Mouse (Mus musculus): ENCODE data around the gene Gpc6.

Gpc6 gene

DNA sequence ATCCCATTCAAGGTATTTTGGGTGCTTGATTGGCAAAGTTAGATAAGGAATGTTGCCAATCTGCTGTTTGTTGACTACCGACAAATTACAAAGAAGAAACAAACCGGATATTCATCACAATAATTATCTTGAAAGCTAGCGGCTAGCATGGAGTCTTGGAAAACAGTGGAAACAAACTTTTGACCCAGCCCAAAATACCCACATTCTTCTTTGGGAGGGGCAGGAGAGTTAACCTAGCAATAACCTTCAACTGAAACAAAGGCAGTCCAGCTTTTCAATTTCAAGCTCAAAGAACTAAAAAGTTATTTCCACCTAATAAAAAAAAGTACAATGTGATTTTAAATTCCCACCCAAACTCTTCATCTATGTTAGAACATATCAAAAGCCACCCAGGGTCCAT is 927.2 kb downstream of the Gpc6 start:
- no peak for DNase-seq (ENCODE audit: low read depth, low spot score)

DNA sequence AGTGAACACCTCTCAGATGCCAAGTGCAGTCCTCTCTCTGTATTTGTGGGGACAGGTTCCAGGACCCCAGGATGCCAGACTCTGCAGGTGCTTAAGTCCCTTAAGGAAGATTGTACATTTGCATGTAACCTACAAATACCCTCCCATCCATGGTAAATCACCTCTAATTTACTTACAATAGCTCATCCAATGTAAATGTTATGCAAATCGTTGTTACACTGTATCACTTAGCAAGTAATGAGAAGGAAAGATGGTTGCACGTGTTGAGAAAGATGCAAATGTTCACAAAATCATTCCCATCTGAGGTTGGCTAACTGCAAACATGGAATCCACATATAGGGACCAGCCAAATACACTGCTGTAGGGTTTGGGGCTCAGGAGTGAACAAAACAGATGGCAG is 927.7 kb downstream of the Gpc6 start:
- DNase-seq (ENCODE audit: low read depth, low spot score): no peak

DNA sequence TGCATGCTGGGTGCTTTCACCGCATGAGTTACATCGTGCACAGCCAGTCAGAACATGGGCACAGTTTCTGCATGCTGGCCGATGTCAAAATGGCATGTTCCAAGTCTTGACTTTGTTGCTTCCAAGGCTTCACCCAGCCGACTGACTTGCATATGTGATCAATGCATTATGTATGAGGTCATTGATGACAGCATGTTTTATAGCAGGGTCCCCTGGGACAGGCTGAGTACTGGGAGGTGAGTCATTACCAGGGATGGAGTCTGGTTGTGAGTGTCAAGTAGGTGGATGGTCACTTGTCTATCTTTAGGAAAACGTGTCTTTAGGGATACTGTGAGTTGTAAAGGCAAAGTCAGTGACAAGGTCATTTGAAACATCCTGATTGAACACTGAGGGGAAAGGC is 929.4 kb downstream of the Gpc6 start:
- DNase-seq (ENCODE audit: low read depth, low spot score): peak; percentile 14

DNA sequence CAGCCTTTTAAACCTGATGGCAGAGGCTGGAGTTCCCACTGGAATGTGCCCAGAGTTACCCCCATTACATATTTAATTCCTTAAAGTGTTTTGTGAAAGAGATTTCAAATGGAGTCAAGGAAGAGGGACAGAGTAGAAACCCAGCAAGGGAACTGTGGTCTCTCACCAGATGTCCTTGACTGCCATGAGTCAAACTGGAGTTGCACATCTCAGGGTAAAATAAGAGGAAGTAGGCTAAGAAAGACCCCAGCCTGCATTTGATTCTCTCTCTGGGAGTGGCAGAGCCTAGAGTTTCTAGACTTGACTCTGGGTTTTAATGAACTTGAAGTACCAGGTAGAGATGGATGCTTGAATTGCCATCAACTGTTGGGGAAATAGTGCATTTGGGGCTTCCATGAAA is 946.2 kb downstream of the Gpc6 start:
- no peak for DNase-seq (ENCODE audit: low read depth, low spot score)

DNA sequence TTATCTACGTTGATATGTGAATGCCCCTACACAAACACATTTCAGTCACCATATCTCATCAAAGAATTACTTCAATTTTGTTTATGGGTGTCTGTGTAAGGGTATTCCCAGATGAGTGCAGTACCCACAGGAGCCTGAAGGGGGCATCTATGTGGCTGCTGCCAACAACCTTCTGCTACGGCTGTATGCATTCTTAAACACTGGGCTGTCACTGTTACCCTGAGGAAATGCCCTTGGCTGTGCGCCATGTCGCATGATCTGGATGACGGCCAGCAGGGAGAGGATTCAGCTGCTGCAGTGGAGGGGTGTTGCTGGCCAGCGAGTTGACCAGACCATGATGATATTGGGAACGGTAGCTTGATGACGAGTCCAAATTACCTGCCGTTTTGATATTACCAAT is 954.2 kb downstream of the Gpc6 start:
- no peak for DNase-seq (ENCODE audit: low read depth, low spot score)

DNA sequence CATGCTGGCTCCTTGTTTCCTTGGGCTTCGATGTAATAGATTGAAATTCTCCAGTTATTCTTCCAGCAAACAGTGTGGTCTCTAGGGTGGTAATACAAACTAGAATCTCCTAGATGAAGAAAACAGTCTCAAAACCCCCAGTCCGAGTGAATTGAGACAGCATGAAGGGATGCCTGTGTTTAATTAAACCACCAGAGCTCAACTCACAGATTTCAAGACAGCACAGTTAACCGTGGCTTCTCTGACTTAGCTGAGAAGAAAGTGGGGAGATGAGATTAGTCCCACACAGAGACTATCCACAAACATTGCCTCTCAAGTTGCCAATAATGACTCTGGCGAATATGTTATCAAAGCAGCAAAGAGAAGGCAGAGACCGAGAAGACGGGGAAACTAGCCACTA is 956.0 kb downstream of the Gpc6 start:
- DNase-seq (ENCODE audit: low read depth, low spot score): no peak

DNA sequence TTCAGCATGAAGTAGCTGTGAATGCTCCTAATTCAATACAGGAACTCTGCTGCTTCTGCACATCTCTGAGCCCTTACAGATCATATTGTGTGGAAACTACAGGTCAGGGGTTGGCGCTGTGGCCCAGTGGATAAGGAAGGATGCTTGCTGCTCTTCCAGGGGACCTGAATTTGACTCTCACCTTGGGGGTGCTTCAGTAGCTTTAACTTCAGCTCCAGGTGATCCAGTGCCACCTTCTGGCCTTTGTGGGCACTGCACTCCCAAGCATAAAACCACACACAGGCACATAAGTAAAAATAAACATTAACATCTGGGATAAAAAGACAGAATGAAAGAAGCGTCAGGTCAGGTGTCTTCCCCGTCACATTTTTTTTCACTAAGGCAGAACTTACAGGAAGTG is 957.1 kb downstream of the Gpc6 start:
- DNase-seq (ENCODE audit: low read depth, low spot score): peak; percentile 63

DNA sequence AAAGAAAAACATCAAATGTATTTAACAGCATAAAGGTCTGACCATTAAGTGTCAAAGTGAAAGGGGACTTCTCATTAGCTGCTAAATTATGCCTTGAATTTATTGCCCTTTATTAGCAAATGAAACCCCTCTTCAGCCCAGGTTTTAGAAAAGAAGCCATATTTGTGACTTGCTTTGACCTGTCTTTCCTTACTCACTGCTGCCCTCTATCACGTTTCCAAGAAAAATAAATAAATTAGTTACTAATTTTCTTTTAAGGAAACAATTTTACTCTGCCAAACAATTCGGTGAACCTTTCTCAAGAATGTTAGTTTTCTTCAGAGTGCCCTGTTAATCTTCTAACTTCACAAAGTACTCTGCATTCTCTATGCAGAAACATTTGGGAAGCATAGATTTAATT is 964.5 kb downstream of the Gpc6 start:
- DNase-seq (ENCODE audit: low read depth, low spot score): peak; percentile 44

DNA sequence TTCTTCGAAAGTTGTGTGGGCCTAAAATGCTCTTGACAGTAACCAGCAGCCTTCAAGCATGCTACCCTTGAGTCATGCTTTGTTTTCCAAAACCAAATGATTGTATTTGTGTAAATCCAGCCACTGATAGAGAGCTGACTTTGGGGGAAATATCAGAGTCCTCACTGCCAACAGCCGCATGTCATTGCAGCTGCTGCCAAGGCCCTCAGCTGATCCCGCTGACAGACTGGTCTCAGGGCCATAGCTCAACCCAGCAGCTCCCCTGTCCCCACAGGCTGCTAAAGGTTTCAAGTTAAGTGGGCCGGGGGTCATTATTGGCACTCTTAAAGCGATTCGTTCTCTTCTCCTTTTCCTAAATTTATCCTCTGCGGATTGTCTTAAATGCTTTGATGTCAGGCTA is 966.3 kb downstream of the Gpc6 start:
- no peak for DNase-seq (ENCODE audit: low read depth, low spot score)

DNA sequence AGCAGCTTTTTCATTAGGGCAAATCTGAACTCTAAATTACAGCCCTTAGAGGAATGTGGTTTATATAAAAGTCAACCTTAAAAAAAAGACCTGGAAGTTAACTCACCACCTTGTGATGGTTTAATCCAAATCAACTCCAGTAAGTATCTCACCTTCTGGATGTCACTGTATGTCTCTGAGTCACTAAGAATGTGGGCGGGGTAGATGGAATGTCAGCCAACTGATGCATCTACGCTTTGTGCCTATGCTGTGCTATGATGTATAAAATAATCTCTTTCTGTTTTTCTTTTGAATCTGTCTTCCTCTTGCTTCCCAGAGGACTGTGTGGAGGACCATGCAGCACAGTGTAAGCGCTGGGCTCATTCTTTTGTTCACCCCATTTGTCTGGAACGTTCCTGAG is 966.9 kb downstream of the Gpc6 start:
- DNase-seq (ENCODE audit: low read depth, low spot score): peak; percentile 62

DNA sequence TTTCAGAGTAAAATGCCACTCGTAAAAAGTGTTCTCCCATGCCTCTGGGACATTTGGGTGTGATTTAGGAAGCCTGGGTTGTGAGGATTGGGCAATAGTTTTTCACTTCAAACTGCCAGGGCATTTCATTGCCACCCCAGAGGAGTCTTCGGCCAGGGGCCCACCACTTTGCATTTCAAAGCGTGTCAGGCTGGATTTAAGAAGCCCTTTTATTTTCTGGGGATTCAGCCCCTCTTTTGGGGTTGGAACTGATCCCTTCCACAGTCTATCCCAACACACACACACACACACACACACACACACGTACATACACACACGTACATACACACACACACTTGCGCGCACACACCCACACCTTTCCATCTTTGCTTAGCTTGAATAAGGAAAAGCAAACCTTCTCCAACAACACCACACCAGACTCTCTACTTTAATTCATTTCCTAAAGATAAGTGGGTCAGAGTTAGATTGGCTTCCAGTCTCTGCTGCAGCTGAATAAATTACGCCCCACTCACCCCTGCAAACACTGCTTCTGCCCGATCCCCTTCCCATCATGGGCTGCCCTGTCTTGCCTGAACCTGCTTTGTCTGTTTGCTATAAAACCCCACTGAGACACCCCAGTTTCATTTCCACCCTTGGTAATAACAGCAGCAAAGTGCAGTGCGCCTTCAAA is 969.9 kb downstream of the Gpc6 start:
- DNase-seq (ENCODE audit: low read depth, low spot score): no peak

DNA sequence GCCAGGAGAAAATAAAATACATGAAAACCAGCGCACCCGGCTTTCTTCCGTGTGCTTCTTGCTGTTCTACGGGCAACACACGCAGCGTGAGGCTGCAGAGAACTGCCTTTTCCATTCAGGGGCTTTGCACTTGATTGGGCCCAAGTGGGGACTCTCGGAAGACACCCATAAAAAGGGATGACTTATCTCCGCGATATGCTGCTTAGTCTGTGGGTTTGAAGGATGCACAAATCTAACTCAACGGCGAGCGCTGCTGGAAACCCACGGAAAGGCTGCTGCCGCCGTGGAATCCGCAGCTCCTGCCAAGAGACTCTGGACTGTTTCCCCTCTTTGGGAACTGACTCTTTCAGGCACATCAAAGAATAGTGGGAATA is 970.4 kb downstream of the Gpc6 start:
- DNase-seq (ENCODE audit: low read depth, low spot score): no peak

DNA sequence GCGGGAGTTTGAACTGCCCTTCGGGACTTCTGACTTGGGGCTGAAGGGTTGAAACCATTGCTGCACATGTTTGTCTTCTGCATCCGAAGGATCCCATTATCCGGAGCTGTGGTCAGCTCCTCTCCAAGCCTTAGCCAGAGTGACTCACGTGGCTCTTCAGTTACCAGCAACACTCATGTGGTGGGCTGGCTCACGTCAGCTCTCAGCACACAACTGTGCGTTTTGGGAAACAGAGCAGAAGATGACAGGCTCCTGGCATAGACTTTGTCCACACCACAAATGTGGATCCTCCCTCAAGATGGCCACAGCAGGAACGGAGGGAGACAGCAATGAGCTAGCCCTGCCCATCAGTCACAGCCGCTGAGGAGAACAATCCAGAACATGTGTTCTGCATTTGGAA is 979.2 kb downstream of the Gpc6 start:
- DNase-seq (ENCODE audit: low read depth, low spot score): peak; percentile 17

DNA sequence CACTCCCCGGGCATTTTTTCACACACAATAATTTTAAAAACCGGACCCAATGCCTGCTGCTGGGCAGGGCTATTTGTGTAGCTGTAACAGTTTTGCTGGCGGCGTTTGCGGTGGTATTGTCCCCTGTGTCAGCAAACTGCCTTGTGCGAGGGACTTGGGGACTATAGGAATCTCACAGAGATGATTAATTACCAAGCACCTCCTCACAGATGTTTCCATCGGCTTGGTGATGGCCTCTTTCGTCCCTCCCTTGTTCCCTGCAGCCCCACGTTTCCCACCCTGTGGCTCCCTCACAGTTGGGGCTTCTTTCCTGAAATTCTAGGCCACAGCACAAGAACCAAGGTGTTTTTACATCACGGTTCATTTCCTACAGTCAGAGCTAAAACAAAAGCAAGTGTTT is 980.6 kb downstream of the Gpc6 start:
- DNase-seq (ENCODE audit: low read depth, low spot score): no peak

DNA sequence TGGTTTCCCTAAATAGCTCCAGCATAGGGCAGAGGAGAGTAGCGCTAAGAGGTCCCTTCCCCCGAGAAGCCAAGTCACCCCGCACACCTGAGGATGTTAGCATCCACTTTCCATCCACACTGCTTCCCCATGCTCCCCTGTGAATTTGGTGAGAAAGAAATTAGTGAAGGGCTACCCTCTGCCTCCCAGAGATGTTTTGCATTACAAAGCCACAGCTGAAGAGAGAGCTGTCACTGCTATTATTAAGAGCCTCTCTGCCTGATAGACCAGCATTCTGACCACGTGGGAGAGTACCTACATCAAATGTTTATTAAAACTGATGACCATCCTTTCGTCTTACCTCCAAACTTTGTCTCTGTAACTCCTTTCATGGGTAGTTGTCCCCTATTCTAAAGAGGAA is 981.2 kb downstream of the Gpc6 start:
- DNase-seq (ENCODE audit: low read depth, low spot score): no peak

DNA sequence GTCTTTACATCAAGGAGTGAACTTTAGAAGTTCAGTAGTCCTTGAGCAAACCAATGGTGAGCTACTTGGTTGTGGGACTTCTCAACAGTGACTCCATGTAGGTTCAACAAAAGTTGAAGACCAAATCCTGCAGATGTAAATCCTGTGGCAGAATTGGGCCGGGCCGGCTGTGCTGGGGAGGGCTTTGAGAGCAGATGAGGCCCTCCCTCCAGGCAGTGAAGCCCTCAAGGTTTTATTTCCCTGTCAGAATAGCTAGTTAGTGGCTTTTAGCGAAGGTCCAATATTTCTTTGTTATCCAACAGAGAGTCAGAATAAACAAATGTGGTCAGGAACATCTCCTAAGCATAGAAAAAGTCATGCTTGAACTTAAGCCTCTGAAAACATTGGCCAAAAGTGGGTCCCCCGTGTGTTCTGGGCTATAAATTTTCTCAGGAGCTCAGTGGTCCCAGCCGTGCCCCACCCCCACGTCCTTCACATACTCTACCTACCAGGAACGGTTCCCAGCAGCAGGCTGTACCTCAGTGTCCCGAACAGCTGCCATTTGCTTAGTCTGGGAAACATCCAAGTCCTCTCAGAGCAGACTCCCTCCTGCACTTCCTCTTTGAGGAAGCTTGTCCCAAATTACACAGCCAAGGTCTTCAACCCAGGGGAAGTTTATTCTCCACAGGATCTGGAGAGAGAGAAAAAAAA is 983.3 kb downstream of the Gpc6 start:
- DNase-seq (ENCODE audit: low read depth, low spot score): no peak

DNA sequence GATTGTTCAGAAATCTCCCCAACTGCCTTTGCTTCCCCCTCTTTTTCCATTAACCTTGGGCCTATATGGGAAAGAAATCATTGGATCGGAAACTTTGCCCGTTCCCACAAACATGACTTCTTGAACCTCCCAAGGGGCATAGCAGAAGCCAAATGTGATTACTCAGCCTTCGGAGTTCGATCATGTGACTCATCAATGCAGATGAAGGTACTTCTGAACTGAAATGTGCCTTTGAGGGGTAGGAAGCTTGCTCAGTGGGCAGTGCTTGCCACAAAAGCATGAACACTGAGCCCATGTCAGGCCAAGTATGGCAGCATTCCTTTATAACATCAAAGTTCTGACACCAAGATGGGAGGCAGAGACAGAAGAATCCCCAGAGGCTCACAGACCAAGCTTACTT is 983.9 kb downstream of the Gpc6 start:
- DNase-seq (ENCODE audit: low read depth, low spot score): peak; percentile 49

DNA sequence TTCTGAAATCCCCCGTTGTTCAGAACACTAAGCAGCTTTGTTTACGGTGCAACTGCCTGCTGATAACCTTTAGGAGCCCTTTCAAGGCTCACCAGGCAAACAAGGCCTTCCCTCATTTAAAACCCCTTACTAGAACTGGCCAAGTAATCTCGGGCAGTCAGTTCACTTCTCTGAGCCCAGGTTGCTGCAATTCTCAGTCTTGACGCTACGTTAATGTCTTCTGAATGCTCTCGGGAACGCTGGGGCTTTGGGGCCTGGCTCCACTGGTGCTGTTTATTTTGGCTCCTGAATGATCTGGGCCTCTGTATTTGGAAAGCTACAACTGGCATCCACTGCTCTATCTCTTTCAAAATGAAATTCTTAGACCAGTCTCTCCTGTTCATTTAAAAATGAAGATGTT is 985.2 kb downstream of the Gpc6 start:
- DNase-seq (ENCODE audit: low read depth, low spot score): no peak

DNA sequence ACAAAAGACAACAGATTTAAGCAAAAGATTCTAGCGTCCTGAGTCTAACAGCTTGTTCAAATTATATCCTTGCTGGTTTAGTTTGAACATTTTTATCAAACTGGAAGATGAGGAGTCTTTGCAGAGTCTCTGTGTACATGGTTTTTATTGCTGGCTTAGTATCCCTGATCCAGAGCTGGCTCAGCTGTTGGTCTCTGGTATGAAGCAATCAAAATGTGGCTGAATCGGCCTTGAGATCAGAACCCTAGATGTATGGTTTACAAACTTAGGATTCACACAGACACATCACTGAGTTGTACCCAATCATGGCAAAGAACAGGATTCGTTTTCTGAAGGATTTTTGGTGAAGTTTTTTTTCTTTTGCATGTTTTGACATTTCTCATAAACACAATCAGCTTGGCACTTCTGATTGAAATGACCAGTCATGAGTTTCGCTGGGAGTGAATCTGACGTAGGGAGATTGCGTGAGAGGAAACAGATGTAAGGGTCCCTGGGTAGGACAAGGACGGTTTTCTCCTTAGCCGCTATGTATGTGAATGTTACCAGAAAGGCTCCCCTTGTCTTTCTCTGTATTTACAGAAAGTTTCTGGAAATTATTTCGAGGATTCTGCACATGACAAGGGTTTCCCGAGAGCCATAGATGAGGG is 987.6 kb downstream of the Gpc6 start:
- no peak for DNase-seq (ENCODE audit: low read depth, low spot score)

DNA sequence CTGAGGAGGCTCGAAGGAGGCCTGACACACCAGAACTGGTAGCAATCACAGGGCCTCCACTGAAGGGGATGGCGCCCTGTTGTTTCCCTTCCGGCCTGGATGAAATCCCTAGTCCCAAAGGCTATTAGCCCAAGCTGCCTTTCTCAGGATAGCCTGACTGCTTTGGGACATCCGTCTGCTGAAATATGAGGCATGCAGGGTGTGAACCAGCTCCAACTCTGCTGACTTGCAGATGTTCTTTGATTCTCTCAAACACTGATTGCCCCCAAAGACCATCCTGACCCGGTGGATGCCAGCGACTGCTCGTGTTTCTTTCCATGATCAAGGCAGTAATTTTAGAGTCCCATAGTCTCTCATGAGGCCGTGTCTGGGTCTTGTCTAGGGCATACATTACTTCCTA is 991.5 kb downstream of the Gpc6 start:
- DNase-seq (ENCODE audit: low read depth, low spot score): no peak

DNA sequence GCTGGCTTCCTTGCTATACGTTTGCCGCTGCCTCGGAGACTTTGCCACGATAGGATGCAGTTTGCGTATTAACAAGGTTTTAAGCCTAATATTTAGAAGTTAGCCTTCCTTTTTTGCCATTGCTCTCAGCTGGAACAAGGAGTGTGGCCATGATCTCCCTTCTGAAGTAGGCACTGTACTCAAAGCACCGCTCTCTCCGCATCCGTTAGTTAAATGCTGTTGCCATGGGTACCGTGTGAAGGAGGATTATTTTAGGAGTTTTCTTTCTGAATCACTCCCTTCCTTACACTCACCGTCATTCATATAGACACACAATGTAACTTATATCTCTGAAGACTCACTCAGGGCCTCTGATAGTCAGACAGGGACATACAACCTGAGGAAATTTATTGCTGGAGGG is 993.6 kb downstream of the Gpc6 start:
- no peak for DNase-seq (ENCODE audit: low read depth, low spot score)

DNA sequence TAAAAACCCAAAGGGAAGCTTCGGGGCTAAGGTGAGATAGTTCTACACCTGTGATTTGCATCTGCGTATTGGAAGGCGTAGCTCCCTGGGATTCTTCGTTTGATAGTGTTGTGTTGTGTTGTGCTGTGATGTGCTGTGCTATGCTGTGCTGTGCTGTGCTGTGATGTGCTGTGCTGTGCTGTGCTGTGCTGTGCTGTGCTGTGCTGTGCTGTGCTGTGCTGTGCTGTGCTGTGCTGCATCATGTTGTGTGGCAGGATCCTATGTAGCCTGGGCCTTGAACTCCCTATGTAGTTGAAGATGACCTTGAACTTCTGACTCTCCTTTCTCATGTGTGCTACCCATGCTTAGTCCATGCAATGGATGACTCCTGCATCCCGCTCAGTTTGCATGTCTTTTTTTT is 994.5 kb downstream of the Gpc6 start:
- no peak for DNase-seq (ENCODE audit: low read depth, low spot score)

DNA sequence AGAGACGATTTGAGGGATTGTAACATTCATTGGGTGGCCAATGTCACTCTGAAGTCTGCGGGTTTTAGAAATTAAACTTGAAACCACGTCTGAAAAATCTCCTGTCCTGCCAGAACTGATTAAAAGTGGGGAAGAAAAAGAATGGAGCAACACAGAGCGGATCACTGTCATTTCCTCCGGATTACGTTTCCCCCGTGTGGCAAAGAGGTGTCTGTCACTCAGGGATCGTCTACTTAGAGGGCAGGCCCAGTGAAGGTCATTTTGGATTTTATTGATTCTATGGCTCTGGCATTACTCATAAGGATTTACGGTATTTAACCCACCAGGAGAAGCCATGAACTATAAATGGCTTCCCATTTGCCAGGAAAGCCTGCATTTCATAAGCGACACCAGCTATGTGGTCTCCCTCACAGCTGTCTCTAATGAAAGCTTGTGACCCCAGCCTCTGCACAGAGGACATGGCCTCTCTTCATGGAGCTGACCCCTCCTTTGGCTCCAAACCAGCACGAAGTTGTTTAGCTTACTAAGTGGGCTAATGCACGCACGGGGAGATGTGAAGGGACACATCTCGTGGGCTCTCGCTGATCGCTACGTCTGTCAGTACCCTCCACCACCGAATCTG is 996.4 kb downstream of the Gpc6 start:
- no peak for DNase-seq (ENCODE audit: low read depth, low spot score)

Measured in 3T3-L1 (cell line).